Mouse (Mus musculus) left cerebral cortex, adult 9 months (tissue): ENCODE measurements at regions not wholly inside any gene's neighbourhood (a gene's known extent, or its start where the extent isn't known, plus 50 kb on each side); places are given as distances from the start of the nearest gene placed in this dataset.

Experiments used
- DNase-seq, 2 experiments: peaks; one replicate each; pipeline ENCODE4 v3.0.0; 2022; ENCODE audit warnings: low spot score in 2 of 2

GRCm38 (mm10) chr5:90030737-90031136 is 147.6 kb upstream of the Adamts3 start:
- DNase-seq = no peak

GRCm38 (mm10) chr5:90029751-90030150 is 146.6 kb upstream of the Adamts3 start:
- no peak for DNase-seq

- DNase-seq = peak in 1 of 2 experiments; percentile 6
These were observed 144.0 kb upstream of the Adamts3 start for GRCm38 (mm10) chr5:90026835-90027753.

- DNase-seq = no peak
These were observed 138.3 kb upstream of the Adamts3 start for GRCm38 (mm10) chr5:90021447-90021846.

- no peak for DNase-seq
These were observed 117.6 kb upstream of the Adamts3 start for GRCm38 (mm10) chr5:90000758-90001157.

GRCm38 (mm10) chr5:89991568-89991967 is 108.4 kb upstream of the Adamts3 start:
- no peak for DNase-seq

- peak in 1 of 2 experiments; percentile 10 for DNase-seq
These were observed 98.5 kb upstream of the Adamts3 start for GRCm38 (mm10) chr5:89981627-89982026.

- DNase-seq = peak; percentile 30 to 58
These were observed 97.1 kb upstream of the Adamts3 start for GRCm38 (mm10) chr5:89980204-89980603.

GRCm38 (mm10) chr5:89952611-89953010 is 69.5 kb upstream of the Adamts3 start:
- DNase-seq = no peak

GRCm38 (mm10) chr5:89945660-89945925 is 62.5 kb upstream of the Adamts3 start:
- DNase-seq = no peak

- no peak for DNase-seq
These were observed 61.9 kb upstream of the Adamts3 start for GRCm38 (mm10) chr5:89944855-89945659.

GRCm38 (mm10) chr5:89943276-89944127 is 60.4 kb upstream of the Adamts3 start:
- no peak for DNase-seq

GRCm38 (mm10) chr5:89942244-89942643 is 59.1 kb upstream of the Adamts3 start:
- peak in 1 of 2 experiments; percentile 10 for DNase-seq

GRCm38 (mm10) chr5:89932999-89933398 is 49.9 kb upstream of the Adamts3 start:
- DNase-seq = no peak
